Mouse (Mus musculus) bone marrow, adult 2 months (tissue): ENCODE measurements at regions not wholly inside any gene's neighbourhood (a gene's known extent, or its start where the extent isn't known, plus 50 kb on each side); places are given as distances from the start of the nearest gene placed in this dataset.

Experiments
- CTCF ChIP-seq: fragments of 200-500 bp; IDR thresholded peaks from 2 replicates; pipeline ENCODE4 v1.5.1; 2011; ENCODE audit warnings: low read length, control low read depth; ENCODE audit not compliant: control insufficient read depth, insufficient read depth
- POLR2A ChIP-seq: fragments of 200-500 bp; IDR thresholded peaks from 2 replicates; pipeline ENCODE4 v1.6.1; 2011; ENCODE audit warnings: low read depth, mild to moderate bottlenecking, control low read depth, low read length, borderline replicate concordance; ENCODE audit not compliant: control insufficient read depth

DNA sequence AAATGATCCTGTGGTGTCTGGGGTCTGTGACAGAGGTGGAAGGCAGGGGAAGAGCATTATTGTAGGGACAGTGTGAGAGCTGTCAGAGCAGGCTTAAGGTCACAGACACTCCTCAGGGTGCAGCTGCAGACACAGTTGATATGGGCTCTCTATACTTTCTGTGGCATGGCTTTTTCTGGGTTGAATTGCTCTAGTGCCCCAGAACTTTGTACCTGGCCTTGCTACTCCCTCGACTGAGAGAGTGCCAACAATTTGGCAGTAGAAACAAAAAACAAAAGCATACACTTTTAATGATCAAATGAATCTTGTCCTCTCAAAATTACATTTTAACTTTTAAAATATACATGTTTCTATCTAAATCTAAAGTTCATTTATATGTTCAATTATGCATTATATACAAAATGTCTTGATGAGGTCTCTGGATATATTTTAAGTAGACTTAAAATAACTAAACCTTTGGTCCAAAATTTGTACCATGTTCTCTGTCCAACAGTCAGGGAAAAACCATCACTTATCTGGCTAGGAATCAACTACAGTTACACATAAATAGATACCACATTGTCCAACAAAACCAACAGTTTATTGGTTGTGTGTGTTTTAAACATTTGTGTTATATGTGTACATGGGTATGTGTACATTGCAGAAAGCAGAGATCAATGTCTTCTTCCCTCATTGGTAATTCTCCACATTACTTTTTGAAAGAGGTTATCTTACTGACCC lies 508.3 kb upstream of the Arpp21 start:
- TF ChIP-seq POLR2A, result no peak
- TF ChIP-seq CTCF, result no peak
